Mouse (Mus musculus) E14TG2a.4 (cell line): ENCODE data around the gene Vasn.
A peak's percentile ranks its signal among the peaks of the same experiment; 100 is the strongest.

Experiments used
- H3K27me3 ChIP-seq: 2 replicates; pipeline ENCODE4 v1.6.1; 2014; ENCODE audit warnings: low read length, control low read depth; ENCODE audit not compliant: insufficient read depth
- H3K36me3 ChIP-seq: 2 replicates; pipeline ENCODE4 v1.6.1; 2014; ENCODE audit warnings: low read length, control low read depth; ENCODE audit not compliant: insufficient read depth
- H3K4me1 ChIP-seq: replicated peaks from 2 replicates; pipeline ENCODE4 v1.6.1; 2014; ENCODE audit warnings: low read depth, low read length, control low read depth
- H3K4me3 ChIP-seq: replicated peaks from 2 replicates; pipeline ENCODE4 v1.5.1; 2014; ENCODE audit warnings: mild to moderate bottlenecking, low read length
- H3K9me3 ChIP-seq: 2 replicates; pipeline ENCODE4 v1.6.1; 2014; ENCODE audit warnings: low read length, control low read depth
- CTCF ChIP-seq: conservative IDR thresholded peaks from 2 replicates; pipeline ENCODE4 v1.5.1; 2014; ENCODE audit warnings: low read length
- NANOG ChIP-seq: IDR thresholded peaks from 2 replicates; pipeline ENCODE4 v1.6.1; 2014; ENCODE audit warnings: borderline replicate concordance, low read length, mixed read lengths
- POU5F1 ChIP-seq: IDR thresholded peaks from 2 replicates; pipeline ENCODE4 v1.6.1; 2014; ENCODE audit warnings: low read length, borderline replicate concordance

The Vasn gene

DNA sequence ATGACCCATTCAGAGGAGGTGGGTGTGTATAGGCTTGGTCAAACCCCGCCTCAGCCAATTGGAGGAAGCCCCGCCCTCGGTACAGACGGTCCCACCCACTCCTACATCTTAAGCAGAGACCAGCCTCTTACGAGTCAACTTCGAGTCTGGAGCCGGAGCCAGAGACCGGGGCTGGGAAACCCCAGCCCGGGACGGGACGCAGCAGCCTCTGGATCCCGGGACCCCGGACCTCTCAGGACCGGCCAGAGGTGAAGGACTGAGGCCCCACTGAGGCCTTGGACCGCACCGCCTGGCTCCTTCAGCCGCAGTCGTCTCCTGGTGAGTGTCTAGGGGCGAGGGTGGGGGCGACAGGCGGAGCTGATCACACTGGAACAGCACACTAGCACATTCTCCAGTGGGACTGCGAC, at the start of gene Vasn, which contains the start of gene Dnaja3:
Gene Vasn (plus strand): TSS at position 111 of the 407 bp plus-strand sequence.
Gene Dnaja3 (plus strand): TSS at position 159 of the 407 bp plus-strand sequence.
- H3K4me1 ChIP-seq = peaks cover 64% of the 10 kb centered on the region
- H3K9me3 ChIP-seq = no peaks in the 10 kb centered on the region
- H3K4me3 ChIP-seq = peak within 1 kb of the TSS; percentile 85
- no peak for TF ChIP-seq POU5F1
- no peak for TF ChIP-seq NANOG
- TF ChIP-seq CTCF = no peak
- peaks cover 26% of the 10 kb centered on the region for H3K36me3 ChIP-seq
- H3K27me3 ChIP-seq = peaks cover 8% of the 10 kb centered on the region

DNA sequence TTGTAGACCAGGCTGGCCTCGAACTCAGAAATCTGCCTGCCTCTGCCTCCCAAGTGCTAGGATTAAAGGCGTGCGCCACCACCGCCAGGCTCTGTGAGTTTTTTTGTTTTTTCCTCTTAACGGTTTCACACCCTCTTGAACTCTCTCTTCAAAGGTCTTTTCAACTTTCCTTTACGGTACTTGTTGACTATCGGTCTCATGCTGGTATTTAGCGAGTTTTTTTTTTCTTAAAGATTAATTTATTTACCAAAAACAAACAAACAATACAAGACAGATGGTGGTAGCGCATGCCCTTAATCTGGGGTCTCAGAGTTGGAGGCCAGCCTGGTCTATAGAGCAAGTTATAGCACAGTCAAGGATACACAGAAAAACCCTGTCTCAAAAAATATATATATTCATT, 49.5 kb upstream of the Vasn start:
- Histone ChIP-seq H3K4me1 (peaks cover 77% of the 10 kb centered on the region), H3K27me3 (no peaks in the 10 kb centered on the region), H3K9me3 (no peaks in the 10 kb centered on the region), H3K36me3 (peaks cover 12% of the 10 kb centered on the region), H3K4me3 (no peak overlapping the region)
- TF ChIP-seq CTCF (no peak), POU5F1 (no peak), NANOG (no peak)

DNA sequence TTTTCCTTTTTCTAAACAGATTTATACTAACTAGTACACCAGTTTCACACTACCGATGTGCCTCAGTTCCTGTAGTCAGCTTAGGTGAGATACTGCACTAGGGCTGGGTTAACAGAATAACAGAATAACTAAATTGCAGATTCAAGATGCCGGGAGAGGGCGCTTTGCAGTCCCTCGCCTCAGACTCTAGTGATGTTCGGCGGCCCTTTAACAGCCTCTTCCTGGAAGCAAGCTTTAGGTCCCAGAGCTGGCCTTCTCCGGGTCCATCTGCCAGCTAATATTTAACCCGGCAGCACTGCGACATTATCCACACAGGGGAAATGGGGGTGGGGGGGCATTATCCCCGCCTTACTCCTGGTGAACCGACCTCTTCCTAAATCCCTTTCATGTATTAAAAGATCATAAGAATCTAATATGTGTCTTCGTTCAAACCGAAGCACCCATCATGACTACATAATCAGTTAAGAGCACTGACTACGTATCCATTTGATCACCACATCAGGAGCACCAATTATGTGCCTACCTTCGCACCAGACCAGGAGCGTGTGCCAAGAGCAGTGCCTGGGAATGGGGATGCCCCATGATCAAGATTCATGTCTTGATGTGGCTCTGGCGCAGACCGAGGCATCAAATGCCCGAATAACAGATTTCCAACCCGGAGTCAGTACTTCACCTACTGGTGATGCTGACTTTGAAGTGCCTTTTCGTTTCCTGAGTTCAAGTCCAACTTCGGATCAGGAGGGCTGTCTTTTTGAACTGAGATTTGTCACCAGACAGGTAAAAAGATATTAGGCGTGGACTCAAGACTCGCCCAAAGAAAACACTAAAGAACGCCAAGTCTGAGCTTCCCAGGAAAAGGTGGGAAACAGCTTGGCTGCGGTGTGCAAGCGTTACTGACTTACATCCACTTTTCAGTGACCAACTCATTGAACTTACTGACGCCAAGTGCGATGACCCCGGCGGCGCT, 46.5 kb upstream of the Vasn start:
- Histone ChIP-seq H3K36me3 (peaks cover 12% of the 10 kb centered on the region), H3K27me3 (no peaks in the 10 kb centered on the region), H3K4me3 (peak overlapping the region; percentile 82), H3K9me3 (no peaks in the 10 kb centered on the region), H3K4me1 (peaks cover 82% of the 10 kb centered on the region)
- TF ChIP-seq NANOG (no peak), CTCF (peak; percentile 25)

GRCm38 (mm10) chr16:4593971-4594813, 45.5 kb upstream of the Vasn start, which contains the start of gene Glis2:
Gene Glis2, plus strand, starts transcription at chr16:4594713.
- H3K4me1 ChIP-seq = peaks cover 84% of the 10 kb centered on the region
- H3K9me3 ChIP-seq = no peaks in the 10 kb centered on the region
- no peak for TF ChIP-seq POU5F1
- no peak for TF ChIP-seq NANOG
- TF ChIP-seq CTCF = no peak
- H3K27me3 ChIP-seq = no peaks in the 10 kb centered on the region
- H3K4me3 ChIP-seq = peak within 1 kb of the TSS; percentile 90
- peaks cover 13% of the 10 kb centered on the region for H3K36me3 ChIP-seq

- peaks cover 86% of the 10 kb centered on the region for H3K4me1 ChIP-seq
- no peaks in the 10 kb centered on the region for H3K9me3 ChIP-seq
- no peak for TF ChIP-seq NANOG
- no peak for TF ChIP-seq POU5F1
- TF ChIP-seq CTCF = no peak
- peaks cover 19% of the 10 kb centered on the region for H3K36me3 ChIP-seq
- no peaks in the 10 kb centered on the region for H3K27me3 ChIP-seq
- peak overlapping the region; percentile 90 for H3K4me3 ChIP-seq
Measured at GRCm38 (mm10) chr16:4594814-4595526, 44.8 kb upstream of the Vasn start.

- Histone ChIP-seq H3K4me1 (peaks cover 88% of the 10 kb centered on the region), H3K36me3 (peaks cover 16% of the 10 kb centered on the region)
Measured at GRCm38 (mm10) chr16:4595527-4595963, 44.2 kb upstream of the Vasn start.

GRCm38 (mm10) chr16:4596141-4596728, 43.5 kb upstream of the Vasn start:
- peaks cover 10% of the 10 kb centered on the region for H3K36me3 ChIP-seq
- no peaks in the 10 kb centered on the region for H3K27me3 ChIP-seq
- peaks cover 88% of the 10 kb centered on the region for H3K4me1 ChIP-seq
- TF ChIP-seq NANOG = no peak
- no peak for TF ChIP-seq POU5F1
- TF ChIP-seq CTCF = no peak
- H3K4me3 ChIP-seq = peak overlapping the region; percentile 90
- no peaks in the 10 kb centered on the region for H3K9me3 ChIP-seq

More at GRCm38 (mm10) chr16:4595527-4595963, 44.2 kb upstream of the Vasn start:
- Histone ChIP-seq H3K27me3 (no peaks in the 10 kb centered on the region), H3K9me3 (no peaks in the 10 kb centered on the region), H3K4me3 (peak overlapping the region; percentile 90)
- no peak for TF ChIP-seq POU5F1
- TF ChIP-seq NANOG = no peak
- no peak for TF ChIP-seq CTCF
